Mouse (Mus musculus) layer of hippocampus, postnatal 10 days (tissue): ENCODE measurements around the gene Elf1. TPM values are rescaled to one million over a fixed set of nuclear protein-coding genes. Genes with fewer than 3 reads are reported as not detected.

Source experiments
- DNase-seq, 2 experiments: peaks; one replicate each; pipeline ENCODE4 v3.0.0; 2021; ENCODE audit warnings: low spot score in 2 of 2
- total RNA-seq, 2 experiments: library from RNA; stranded (reverse); gene quantifications; 2 replicates each; pipeline ENCODE4 v1.2.3; 2021

Elf1 gene
- total RNA-seq, 2 experiments from 2014 or later, result 6.0 to 6.1 TPM

- no peak for DNase-seq
Measured at GRCm38 (mm10) chr14:79488531-79488930, 7.5 kb downstream of the Elf1 start.

- no peak for DNase-seq
Measured at GRCm38 (mm10) chr14:79489150-79489549, 8.2 kb downstream of the Elf1 start.

- no peak for DNase-seq
Measured at GRCm38 (mm10) chr14:79490246-79490645, 9.3 kb downstream of the Elf1 start.

- no peak for DNase-seq
Measured at GRCm38 (mm10) chr14:79494349-79494748, 13.4 kb downstream of the Elf1 start.

GRCm38 (mm10) chr14:79499326-79499725, 18.3 kb downstream of the Elf1 start:
- DNase-seq, result no peak

- DNase-seq, result no peak
Measured at GRCm38 (mm10) chr14:79500756-79501155, 19.8 kb downstream of the Elf1 start.

- no peak for DNase-seq
Measured at GRCm38 (mm10) chr14:79503371-79504075, 22.5 kb downstream of the Elf1 start.

- DNase-seq, result no peak
Measured at GRCm38 (mm10) chr14:79504246-79505006, 23.4 kb downstream of the Elf1 start.

GRCm38 (mm10) chr14:79506207-79506606, 25.2 kb downstream of the Elf1 start:
- DNase-seq, result no peak

- no peak for DNase-seq
Measured at GRCm38 (mm10) chr14:79507846-79508245, 26.9 kb downstream of the Elf1 start.

- DNase-seq, result no peak
Measured at GRCm38 (mm10) chr14:79508662-79509305, 27.8 kb downstream of the Elf1 start.

GRCm38 (mm10) chr14:79511521-79511920, 30.5 kb downstream of the Elf1 start:
- no peak for DNase-seq

GRCm38 (mm10) chr14:79513951-79514350, 33.0 kb downstream of the Elf1 start:
- DNase-seq, result no peak

GRCm38 (mm10) chr14:79515100-79515499, 34.1 kb downstream of the Elf1 start:
- no peak for DNase-seq

GRCm38 (mm10) chr14:79515511-79516242, 34.7 kb downstream of the Elf1 start:
- no peak for DNase-seq

GRCm38 (mm10) chr14:79516243-79516610, 35.2 kb downstream of the Elf1 start:
- no peak for DNase-seq

GRCm38 (mm10) chr14:79516751-79517150, 35.8 kb downstream of the Elf1 start:
- no peak for DNase-seq

- DNase-seq, result no peak
Measured at GRCm38 (mm10) chr14:79517185-79517740, 36.3 kb downstream of the Elf1 start.

GRCm38 (mm10) chr14:79518123-79518522, 37.1 kb downstream of the Elf1 start:
- no peak for DNase-seq

GRCm38 (mm10) chr14:79518761-79519662, 38.0 kb downstream of the Elf1 start:
- no peak for DNase-seq
